9 mouse cellular contexts compared by ENCODE assay signal in the genomic region with DNA sequence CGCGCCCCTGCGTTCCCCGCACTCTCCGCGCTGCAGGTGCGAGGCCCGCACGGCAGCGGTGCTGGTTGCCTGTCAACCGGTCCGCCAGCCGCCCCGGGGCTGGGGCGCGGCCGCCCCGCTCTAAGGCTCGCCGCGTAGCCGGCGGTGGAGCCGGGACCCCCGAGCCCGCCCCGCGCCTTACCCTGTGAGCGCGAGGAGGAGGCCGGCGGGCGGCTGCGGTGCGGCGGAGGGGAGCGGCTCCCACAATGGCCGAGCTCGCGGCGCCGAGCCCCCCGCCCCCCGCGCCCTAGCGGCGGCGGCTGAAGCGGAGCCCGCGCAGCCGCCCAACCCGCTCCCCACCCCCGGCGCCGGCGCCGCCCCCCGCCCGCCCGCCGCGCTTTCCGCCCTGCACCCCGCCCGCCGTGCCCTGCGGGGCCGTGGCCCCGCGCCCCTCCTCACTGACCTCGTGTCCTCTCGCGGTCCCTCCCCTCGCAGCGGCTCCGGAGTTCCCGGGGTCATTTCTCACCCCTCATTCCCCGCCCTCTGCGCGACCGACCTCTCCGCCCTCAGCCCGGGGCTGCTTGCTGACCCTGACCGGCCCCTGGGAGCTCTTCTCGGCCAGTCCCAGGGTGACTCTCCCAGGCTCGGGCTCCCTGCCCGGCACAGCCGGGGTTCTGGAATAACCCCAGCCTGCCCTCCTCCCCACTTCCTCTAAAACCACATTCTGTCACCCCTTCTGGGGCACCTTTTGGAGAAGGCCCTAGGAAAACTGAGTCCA. TPM values are rescaled to one million over a fixed set of nuclear protein-coding genes. Genes with fewer than 3 reads are reported as not detected.
DNase-seq lines count a peak whose midpoint lies in the region; ATAC-seq and TF ChIP-seq lines count a peak whose summit lies in the region.
"Had no signal": no experiment of that assay in that cellular context is flagged by ENCODE, and none has a peak within 500 bp of the region (broad histone marks: within the 10 kb centered on the region; RNA-seq: fewer than 3 reads in every experiment).

No protein-coding gene starts in this region.

- peaks cover 2% of the 10 kb centered on the region; the same call in 1 of the 2 replicates for H3K36me3 ChIP-seq in forebrain, embryonic 15.5 days
- peaks cover 8% of the 10 kb centered on the region; the same call in 1 of the 2 replicates for H3K36me3 ChIP-seq in hindbrain, embryonic 12.5 days
- no peaks in the 10 kb centered on the region for H3K36me3 ChIP-seq in limb, embryonic 15.5 days
- H3K36me3 ChIP-seq in midbrain, embryonic 13.5 days = peaks cover 17% of the 10 kb centered on the region
- H3K36me3 ChIP-seq: G1E had no signal

- H3K27me3 ChIP-seq in forebrain, embryonic 15.5 days = no peaks in the 10 kb centered on the region
- H3K27me3 ChIP-seq in hindbrain, embryonic 12.5 days = peaks cover 8% of the 10 kb centered on the region
- H3K27me3 ChIP-seq in limb, embryonic 15.5 days = peaks cover 14% of the 10 kb centered on the region
- H3K27me3 ChIP-seq in midbrain, embryonic 13.5 days = peaks cover 4% of the 10 kb centered on the region; the same call in 1 of the 2 replicates

- WGBS in forebrain, embryonic 15.5 days = under 1% methylated on average over 68 of the region's 89 CpGs
- WGBS in hindbrain, embryonic 12.5 days = 1% methylated on average over 36 of the region's 89 CpGs
- WGBS in limb, embryonic 15.5 days = under 1% methylated on average over 58 of the region's 89 CpGs
- WGBS in midbrain, embryonic 13.5 days = under 1% methylated on average over 65 of the region's 89 CpGs

- TF ChIP-seq CTCF in left cerebral cortex, adult 2 months (IDR thresholded peaks at IDR 0.05) = no peak

- H3K4me2 ChIP-seq in forebrain, embryonic 15.5 days (replicated peaks) = peak overlapping the region; percentile 75
- peak overlapping the region; percentile 97 for H3K4me2 ChIP-seq in hindbrain, embryonic 12.5 days (replicated peaks)
- H3K4me2 ChIP-seq in limb, embryonic 15.5 days = peak overlapping the region; percentile 100
- H3K4me2 ChIP-seq in midbrain, embryonic 13.5 days (replicated peaks) = peak overlapping the region; percentile 91

- H3K4me1 ChIP-seq in forebrain, embryonic 15.5 days = peaks cover 23% of the 10 kb centered on the region
- H3K4me1 ChIP-seq in hindbrain, embryonic 12.5 days = peaks cover 20% of the 10 kb centered on the region
- peaks cover 19% of the 10 kb centered on the region for H3K4me1 ChIP-seq in limb, embryonic 15.5 days
- H3K4me1 ChIP-seq in midbrain, embryonic 13.5 days (replicated peaks) = peaks cover 29% of the 10 kb centered on the region

- ATAC-seq in forebrain, embryonic 15.5 days (replicated peaks) = peak; percentile 71
- ATAC-seq in hindbrain, embryonic 12.5 days (ENCODE audit: low FRiP score) = peak; percentile 62
- peak; percentile 50; the same call in 1 of the 2 replicates for ATAC-seq in limb, embryonic 15.5 days (ENCODE audit: insufficient number of reproducible peaks, low FRiP score, low TSS enrichment, low read depth)
- peak; percentile 75 for ATAC-seq in midbrain, embryonic 13.5 days

- peak overlapping the region; percentile 87 for H3K9ac ChIP-seq in forebrain, embryonic 15.5 days (replicated peaks)
- H3K9ac ChIP-seq in hindbrain, embryonic 12.5 days = peak overlapping the region; percentile 93
- H3K9ac ChIP-seq in limb, embryonic 15.5 days = peak overlapping the region; percentile 67
- H3K9ac ChIP-seq in midbrain, embryonic 13.5 days (replicated peaks) = peak overlapping the region; percentile 97

- intact Hi-C loops in left cerebral cortex, adult 2 months (cut with DNase I) = loop anchor here (2.0 to 5.0 kb wide), 2 partner anchors 32 to 215 kb away; a partner anchor contains a TSS

- H3K27ac ChIP-seq in left cerebral cortex, adult 2 months = peak overlapping the region; percentile 96
- H3K27ac ChIP-seq in forebrain, embryonic 15.5 days (replicated peaks) = peak overlapping the region; percentile 88
- H3K27ac ChIP-seq in hindbrain, embryonic 12.5 days = peak overlapping the region; percentile 90
- 0 out of 2 replicates have a peak overlapping the region, but pooled peaks have one; percentile 17 for H3K27ac ChIP-seq in limb, embryonic 15.5 days
- peak overlapping the region; percentile 92 for H3K27ac ChIP-seq in midbrain, embryonic 13.5 days

- peak in 1 of 2 experiments; percentile 56 for DNase-seq in left cerebral cortex, adult 2 months (ENCODE audit: extremely low spot score in 1 of 2, low spot score in 2 of 2)
- no peak for DNase-seq in left cerebral cortex, adult 8-10 months (ENCODE audit: low spot score in 2 of 2)
- peak; percentile 81 for DNase-seq in cerebellum, adult 11-12 months
- peak; percentile 9 for DNase-seq in thymus, postnatal 14 days

- H3K9me3 ChIP-seq in forebrain, embryonic 15.5 days = no peaks in the 10 kb centered on the region
- no peaks in the 10 kb centered on the region for H3K9me3 ChIP-seq in hindbrain, embryonic 12.5 days (replicated peaks)
- no peaks in the 10 kb centered on the region for H3K9me3 ChIP-seq in limb, embryonic 15.5 days
- no peaks in the 10 kb centered on the region for H3K9me3 ChIP-seq in midbrain, embryonic 13.5 days

- peak overlapping the region; percentile 77 for H3K4me3 ChIP-seq in left cerebral cortex, adult 2 months
- peak overlapping the region; percentile 78 for H3K4me3 ChIP-seq in forebrain, embryonic 15.5 days
- H3K4me3 ChIP-seq in hindbrain, embryonic 12.5 days = peak overlapping the region; percentile 77
- H3K4me3 ChIP-seq in limb, embryonic 15.5 days = peak overlapping the region; percentile 81
- H3K4me3 ChIP-seq in midbrain, embryonic 13.5 days (replicated peaks) = peak overlapping the region; percentile 90

RNA-seq across cellular contexts. Expression of a gene that starts 3.0 kb away (rescaled TPM):
- 100 to 1,000 TPM; 242 to 255 TPM for total RNA-seq in left cerebral cortex, adult 2 months (2021)
- total RNA-seq in left cerebral cortex, adult 8-10 months (2022) = 100 to 1,000 TPM; 214 to 262 (median 235) TPM
- polyA plus RNA-seq in forebrain, embryonic 15.5 days (2015; fragmentation: Nextera tagmentation; extraction: Ambion mirVana) = 73.5 and 76.0 TPM in 2 replicates
- polyA plus RNA-seq in hindbrain, embryonic 12.5 days (2016; fragmentation: Nextera tagmentation; extraction: Ambion mirVana) = 75.1 and 80.2 TPM in 2 replicates
- 43.2 and 47.4 TPM in 2 replicates for polyA plus RNA-seq in limb, embryonic 15.5 days (2015; fragmentation: Nextera tagmentation; extraction: Ambion mirVana)
- 74.9 and 75.4 TPM in 2 replicates for polyA plus RNA-seq in midbrain, embryonic 13.5 days (2015; fragmentation: Nextera tagmentation; extraction: Ambion mirVana)

RNA-seq across cellular contexts. Expression of a gene that starts 30.8 kb away (rescaled TPM):
- 100 to 1,000 TPM; 184 to 196 TPM for total RNA-seq in left cerebral cortex, adult 2 months (2021)
- total RNA-seq in left cerebral cortex, adult 8-10 months (2022) = 100 to 1,000 TPM; 156 to 202 (median 174) TPM
- 379 and 398 TPM in 2 replicates for polyA plus RNA-seq in forebrain, embryonic 15.5 days (2015; fragmentation: Nextera tagmentation; extraction: Ambion mirVana)
- 324 and 347 TPM in 2 replicates for polyA plus RNA-seq in hindbrain, embryonic 12.5 days (2016; fragmentation: Nextera tagmentation; extraction: Ambion mirVana)
- 305 and 309 TPM in 2 replicates for polyA plus RNA-seq in limb, embryonic 15.5 days (2015; fragmentation: Nextera tagmentation; extraction: Ambion mirVana)
- polyA plus RNA-seq in midbrain, embryonic 13.5 days (2015; fragmentation: Nextera tagmentation; extraction: Ambion mirVana) = 394 TPM in 2 replicates

Comparison
In these comparisons a context has a peak if more than half of its experiments do, and no peak if none do; other contexts are left out.
1. DNase-seq: peak in cerebellum, adult 11-12 months (single experiment) and thymus, postnatal 14 days (single experiment); none in left cerebral cortex, adult 8-10 months (0 of 2).
2. H3K27ac ChIP-seq: peak in every context shown above with its lines; median percentile 96 in left cerebral cortex, adult 2 months; 92 in midbrain, embryonic 13.5 days; 90 in hindbrain, embryonic 12.5 days; 88 in forebrain, embryonic 15.5 days; 17 in limb, embryonic 15.5 days.
3. Peak in every context shown above with its lines, with median percentiles within 50 percentile points of each other: H3K4me3 ChIP-seq, ATAC-seq, H3K4me2 ChIP-seq and H3K9ac ChIP-seq.